Mouse (Mus musculus) thymus, postnatal 14 days (tissue): ENCODE measurements around the gene Treml4.
"Not testable (repeated sequence)": the region's sequence is repeated elsewhere in the genome, so short reads cannot be mapped to it uniquely, and the experiment has no call there.

Source experiments
- DNase-seq: peaks from one replicate; pipeline ENCODE4 v3.0.0; 2021

Gene Treml4

GRCm38 (mm10) chr17:48274885-48275284 is 10.8 kb downstream of the Treml4 start:
- DNase-seq, result peak; percentile 86

- DNase-seq, result no peak
Measured at GRCm38 (mm10) chr17:48275736-48276135, 11.6 kb downstream of the Treml4 start.

GRCm38 (mm10) chr17:48278381-48278780 is 14.3 kb downstream of the Treml4 start:
- DNase-seq, result no peak

DNA sequence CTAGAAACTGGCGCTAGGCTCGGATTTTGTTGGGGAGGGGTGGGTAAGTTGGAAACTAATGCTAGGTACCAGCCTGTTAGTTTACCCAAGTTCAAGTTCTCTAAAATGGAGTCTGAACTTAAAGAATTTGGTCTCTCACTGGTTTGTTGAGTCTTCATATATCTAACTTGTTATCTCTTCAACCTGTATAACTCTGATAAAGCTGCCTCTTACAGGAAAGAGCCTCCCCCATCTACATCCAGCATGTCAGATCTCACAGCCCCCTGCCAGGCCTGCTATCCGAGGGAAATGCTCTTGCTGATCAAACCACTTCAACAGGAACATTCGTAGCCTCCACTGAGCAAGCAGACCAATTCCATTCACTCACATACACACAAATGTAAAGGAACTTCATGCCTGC is 14.9 kb downstream of the Treml4 start:
- DNase-seq, result no peak

DNA sequence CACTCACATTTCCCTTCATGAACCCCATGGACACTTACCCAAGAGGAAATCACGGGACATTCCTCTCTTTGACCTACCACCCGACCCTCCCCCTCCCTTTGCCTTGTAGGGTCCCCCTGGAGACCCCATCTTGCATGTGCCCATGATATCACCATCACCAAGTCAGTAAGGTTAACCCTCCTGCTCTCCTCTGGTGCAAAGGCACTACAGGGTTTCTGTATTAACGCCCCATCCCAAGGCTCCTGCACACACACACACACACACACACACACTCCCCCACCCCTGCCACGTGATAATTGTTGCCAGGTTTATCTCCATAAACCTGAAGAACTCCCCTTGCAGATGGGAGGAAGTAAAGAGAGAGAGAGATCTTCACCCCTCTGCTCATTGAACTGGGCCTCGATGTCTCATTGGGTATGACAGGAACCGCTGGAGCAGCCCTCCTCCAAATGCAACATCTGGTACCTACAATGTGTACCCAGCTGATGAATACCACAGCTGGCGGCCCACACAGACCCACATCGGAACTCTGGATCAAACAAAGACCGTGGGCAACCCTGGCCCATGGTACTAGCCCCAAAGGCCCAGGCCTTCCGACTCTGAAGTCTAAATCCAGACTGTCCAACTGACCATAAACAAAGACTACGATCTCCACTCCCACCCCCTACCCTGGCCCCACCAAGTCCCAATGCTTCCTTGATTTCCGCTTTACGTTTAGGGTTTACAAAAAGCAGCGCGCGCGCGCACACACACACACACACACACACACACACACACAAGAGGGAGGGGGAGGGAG is 17.0 kb downstream of the Treml4 start:
- peak; percentile 24 for DNase-seq

GRCm38 (mm10) chr17:48281739-48282085 is 17.6 kb downstream of the Treml4 start:
- DNase-seq, result peak; percentile 44

- DNase-seq, result no peak
Measured at GRCm38 (mm10) chr17:48286765-48287164, 22.7 kb downstream of the Treml4 start.

- DNase-seq, result peak; percentile 60
Measured at GRCm38 (mm10) chr17:48287276-48287675, 23.2 kb downstream of the Treml4 start.

GRCm38 (mm10) chr17:48293500-48294194 is 29.6 kb downstream of the Treml4 start:
- no peak for DNase-seq

- peak; percentile 38 for DNase-seq
Measured at GRCm38 (mm10) chr17:48299203-48299602, 35.1 kb downstream of the Treml4 start, which contains the start of gene Treml2. TSS of gene Treml2 (plus strand) at chr17:48299498.

DNA sequence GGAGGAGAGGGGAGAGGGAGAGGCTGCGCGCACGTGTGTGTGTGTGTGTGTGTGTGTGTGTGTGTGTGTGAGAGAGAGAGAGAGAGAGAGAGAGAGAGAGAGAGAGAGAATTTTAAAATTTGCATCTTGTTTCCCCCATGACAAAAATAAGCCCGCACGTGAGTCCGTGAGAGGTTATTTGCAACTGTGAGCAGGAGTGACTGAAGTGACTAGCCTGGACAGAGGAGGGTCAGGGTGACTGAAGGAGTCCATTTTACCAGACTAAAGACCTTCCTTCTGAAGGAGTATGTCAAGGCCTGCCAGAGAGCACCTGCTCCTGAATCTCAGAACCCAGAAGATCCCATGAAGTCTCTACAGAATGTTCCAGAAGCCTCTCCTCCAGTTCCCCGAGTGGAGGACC is 35.7 kb downstream of the Treml4 start:
- peak; percentile 23 for DNase-seq

GRCm38 (mm10) chr17:48300199-48300598 is 36.1 kb downstream of the Treml4 start:
- DNase-seq, result peak; percentile 84

- peak; percentile 77 for DNase-seq
Measured at GRCm38 (mm10) chr17:48300861-48301260, 36.8 kb downstream of the Treml4 start.

DNA sequence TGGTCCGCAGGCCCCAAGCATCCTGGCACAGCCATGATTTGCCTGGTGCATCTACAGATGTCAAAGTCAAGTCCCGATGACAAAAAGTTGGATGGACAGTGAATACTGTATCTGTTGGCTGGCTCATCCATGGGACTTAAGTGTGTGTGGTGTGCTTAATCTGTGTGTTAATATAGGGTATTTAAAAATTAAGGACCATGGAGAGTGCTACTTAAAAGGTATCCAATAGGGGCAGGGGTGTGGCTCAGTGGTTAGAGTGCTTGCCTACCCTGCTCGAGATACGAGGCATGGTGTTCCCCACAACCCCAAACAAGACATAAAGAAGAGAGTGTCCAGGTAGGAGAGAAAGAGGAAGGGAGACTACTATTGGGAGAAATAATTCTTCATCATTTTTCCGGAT is 37.7 kb downstream of the Treml4 start:
- no peak for DNase-seq

GRCm38 (mm10) chr17:48312124-48312523 is 48.0 kb downstream of the Treml4 start:
- DNase-seq, result no peak

DNA sequence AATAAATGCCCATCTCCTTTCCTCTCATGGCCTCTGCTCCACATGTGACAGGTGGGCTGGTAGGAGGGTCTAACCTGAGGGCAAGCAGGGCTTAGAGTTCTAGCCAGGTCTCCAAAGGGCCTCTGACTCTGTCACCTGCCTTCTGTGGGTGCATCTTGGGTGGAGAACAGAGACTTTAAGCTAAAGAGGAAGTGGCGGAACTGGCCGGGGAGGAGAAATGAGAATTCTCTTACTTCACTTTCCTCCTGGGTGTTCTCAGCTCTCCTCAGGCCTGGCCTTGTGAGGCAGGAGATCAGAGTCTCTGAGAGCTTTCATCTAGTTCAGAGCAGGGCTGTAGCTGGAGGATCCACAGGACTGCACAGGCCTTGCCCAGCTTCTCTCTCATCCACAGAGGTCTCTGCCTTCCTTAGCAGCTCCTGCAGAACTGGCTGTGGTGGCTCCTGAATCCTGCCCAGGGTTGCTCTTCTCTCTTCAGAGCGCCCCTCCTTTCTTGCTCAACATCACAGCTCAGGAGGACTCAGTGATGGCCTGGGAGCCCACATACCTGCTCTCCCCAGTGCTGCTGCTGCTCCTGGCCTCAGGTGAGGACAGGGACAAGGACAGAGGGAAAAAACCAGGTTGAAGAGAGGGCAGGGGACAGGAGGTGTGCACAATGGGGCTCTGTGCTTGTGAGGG is 51.9 kb downstream of the Treml4 start, which contains the start of gene B430306N03Rik:
Gene B430306N03Rik, plus strand, starts transcription at position 237 of the 675 bp plus-strand sequence.
- DNase-seq, result not testable (repeated sequence)

DNA sequence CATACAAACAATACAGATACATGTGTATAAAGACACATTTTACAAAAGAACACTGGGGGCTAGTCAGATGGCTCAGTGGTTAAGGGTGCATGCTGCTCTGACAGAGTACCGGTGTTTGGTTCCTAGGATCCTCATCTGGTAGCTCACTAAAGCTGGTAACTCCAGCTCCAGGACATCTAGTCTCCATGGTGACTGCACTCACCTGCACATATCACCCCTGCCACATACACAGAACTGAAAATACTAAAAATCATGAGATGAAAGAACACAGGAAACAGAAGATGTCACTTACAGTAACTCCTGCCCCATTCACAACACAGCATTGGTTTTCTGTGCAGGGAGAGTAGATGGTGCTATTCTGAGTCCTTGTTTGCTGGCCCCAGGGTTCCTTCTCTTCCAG is 54.6 kb downstream of the Treml4 start:
- no peak for DNase-seq

GRCm38 (mm10) chr17:48321279-48321678 is 57.2 kb downstream of the Treml4 start:
- DNase-seq, result no peak

DNA sequence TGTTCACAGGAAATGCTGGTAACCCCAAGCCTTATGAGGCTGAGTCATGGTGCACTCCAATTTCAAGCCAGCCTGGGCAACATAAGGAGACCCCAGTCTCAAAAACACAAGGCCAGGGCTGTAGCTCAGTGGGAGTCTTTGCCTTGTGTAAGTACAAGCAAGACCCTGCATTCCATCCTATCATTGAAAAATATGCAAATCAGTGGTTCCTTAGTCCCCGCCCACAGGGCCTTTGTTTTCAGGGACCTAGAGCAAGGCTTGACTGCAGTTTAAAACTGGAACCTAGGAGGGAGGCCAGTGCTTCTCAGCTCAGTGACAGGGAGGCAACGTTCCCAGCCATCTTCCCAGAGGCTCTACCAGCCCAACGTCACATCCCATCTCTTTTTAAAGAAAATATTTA is 59.1 kb downstream of the Treml4 start:
- DNase-seq, result peak; percentile 34

DNA sequence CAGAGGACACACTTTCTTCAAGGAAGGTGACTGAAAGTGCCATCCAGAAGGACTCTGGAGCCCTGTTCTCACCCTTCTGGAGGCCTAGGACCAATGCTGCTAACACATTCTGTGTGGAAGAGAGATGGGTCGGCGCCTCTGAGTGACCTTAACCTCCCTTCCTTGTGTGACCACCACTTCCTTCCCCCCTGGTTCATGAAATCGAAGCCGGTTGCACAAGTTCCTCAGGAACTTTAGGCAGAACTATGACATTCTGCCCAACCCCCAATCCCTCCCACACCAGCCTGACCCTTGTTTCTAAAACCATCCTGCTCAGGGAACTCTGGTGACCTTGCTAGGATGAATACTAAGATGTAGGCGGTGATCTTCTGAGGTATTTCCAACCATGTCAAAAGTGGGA is 60.2 kb downstream of the Treml4 start:
- DNase-seq, result no peak
